Mouse (Mus musculus) bone marrow macrophage, adult 2 months (primary cell): Measurements from ENCODE around the gene Ppp1r8. TPM values are rescaled to one million over a fixed set of nuclear protein-coding genes. Genes with fewer than 3 reads are reported as not detected.
"Not testable (repeated sequence)": the region's sequence is repeated elsewhere in the genome, so short reads cannot be mapped to it uniquely, and the experiment has no call there.

ENCODE experiments used
- H3K27ac ChIP-seq: 2 replicates; pipeline ENCODE4 v1.5.1; 2012; ENCODE audit warnings: low read depth, low read length; ENCODE audit not compliant: insufficient read depth
- H3K4me1 ChIP-seq: 2 replicates; pipeline ENCODE4 v1.6.1; 2012; ENCODE audit warnings: low read length; ENCODE audit not compliant: control insufficient read depth, insufficient read depth
- H3K4me3 ChIP-seq: 2 replicates; pipeline ENCODE4 v1.5.1; 2012; ENCODE audit warnings: mild to moderate bottlenecking, low read length, moderate library complexity; ENCODE audit not compliant: insufficient read depth
- CTCF ChIP-seq: IDR thresholded peaks from 2 replicates; pipeline ENCODE4 v1.5.1; 2012; ENCODE audit warnings: low read depth, mild to moderate bottlenecking, low read length, moderate library complexity
- POLR2A ChIP-seq: IDR thresholded peaks from 2 replicates; pipeline ENCODE4 v1.6.1; 2012; ENCODE audit warnings: mild to moderate bottlenecking, low read depth, low read length, borderline replicate concordance
- polyA plus RNA-seq: library from polyadenylated mRNA; stranded (reverse); fragments of >200 nt; gene quantifications from 2 replicates; pipeline ENCODE4 v1.2.4, GENCODE M21; 2012; ENCODE audit not compliant: missing spikeins, insufficient read depth, insufficient read length

The Ppp1r8 gene
- polyA plus RNA-seq, 1 experiment: 28.5 TPM

DNA sequence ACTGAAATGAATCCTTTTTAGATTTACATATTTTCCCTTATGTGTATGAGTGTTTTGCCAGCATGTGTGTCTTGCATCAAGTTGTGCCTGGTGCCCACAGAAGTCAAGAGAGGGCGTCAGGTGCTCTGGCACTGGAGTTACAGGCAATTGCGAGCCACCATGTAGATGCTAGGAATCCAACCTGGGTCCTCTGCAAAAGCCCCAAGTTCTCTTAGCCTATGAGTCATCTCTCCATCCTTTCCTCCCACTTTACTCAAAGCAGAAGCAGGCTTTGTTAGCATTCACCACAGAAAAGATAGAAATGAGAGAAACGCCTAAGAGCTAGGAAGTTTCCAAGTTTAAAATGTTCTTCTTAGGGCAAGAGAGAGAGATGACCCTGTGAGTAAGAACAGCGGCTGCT is 43.1 kb downstream of the Ppp1r8 start:
- TF ChIP-seq POLR2A: no peak
- TF ChIP-seq CTCF: no peak
- Histone ChIP-seq H3K27ac (peak overlapping the region; percentile 45), H3K4me1 (peaks cover 48% of the 10 kb centered on the region), H3K4me3 (no peak overlapping the region)

DNA sequence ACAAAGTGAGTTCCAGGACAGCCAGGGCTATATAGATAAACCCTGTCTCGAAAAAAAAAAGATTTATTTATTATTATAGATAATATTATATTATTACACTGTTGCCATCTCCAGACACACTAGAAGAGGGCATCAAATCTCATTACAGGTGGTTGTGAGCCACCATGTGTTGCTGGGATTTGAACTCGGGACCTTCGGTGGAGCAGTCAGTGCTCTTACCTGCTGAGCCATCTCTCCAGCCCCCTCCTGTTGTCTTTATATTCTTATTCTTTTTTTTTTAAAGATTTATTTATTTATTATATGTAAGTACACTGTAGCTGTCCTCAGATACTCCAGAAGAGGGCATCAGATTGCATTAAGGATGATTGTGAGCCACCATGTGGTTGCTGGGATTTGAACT is 44.3 kb downstream of the Ppp1r8 start:
- Histone ChIP-seq H3K4me1 (peaks cover 45% of the 10 kb centered on the region), H3K27ac (peak overlapping the region; percentile 80; the same call in 1 of the 2 replicates)
- not testable (repeated sequence) for H3K4me3 ChIP-seq

DNA sequence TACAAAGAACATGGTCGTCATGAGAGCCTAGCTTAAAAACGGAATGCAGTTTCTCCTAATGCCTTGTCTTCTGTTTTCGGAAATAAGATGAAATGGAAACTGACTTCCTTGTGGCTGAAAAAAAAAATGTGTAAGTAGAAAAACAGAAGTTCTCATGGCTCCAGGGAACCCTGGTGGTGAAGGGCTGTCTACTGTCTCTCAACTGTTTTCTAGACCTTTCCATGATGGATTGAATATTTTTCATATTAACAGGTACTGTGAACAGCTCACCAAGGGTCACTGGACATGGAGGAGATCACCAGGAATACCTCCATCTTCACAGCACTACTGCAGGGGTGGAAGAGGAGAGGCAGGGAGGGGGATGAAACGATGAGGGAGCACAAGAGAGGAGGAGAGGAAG is 44.9 kb downstream of the Ppp1r8 start:
- peaks cover 45% of the 10 kb centered on the region for H3K4me1 ChIP-seq
- peak overlapping the region; percentile 83 for H3K27ac ChIP-seq
- H3K4me3 ChIP-seq: no peak overlapping the region
- no peak for TF ChIP-seq POLR2A
- TF ChIP-seq CTCF: no peak

DNA sequence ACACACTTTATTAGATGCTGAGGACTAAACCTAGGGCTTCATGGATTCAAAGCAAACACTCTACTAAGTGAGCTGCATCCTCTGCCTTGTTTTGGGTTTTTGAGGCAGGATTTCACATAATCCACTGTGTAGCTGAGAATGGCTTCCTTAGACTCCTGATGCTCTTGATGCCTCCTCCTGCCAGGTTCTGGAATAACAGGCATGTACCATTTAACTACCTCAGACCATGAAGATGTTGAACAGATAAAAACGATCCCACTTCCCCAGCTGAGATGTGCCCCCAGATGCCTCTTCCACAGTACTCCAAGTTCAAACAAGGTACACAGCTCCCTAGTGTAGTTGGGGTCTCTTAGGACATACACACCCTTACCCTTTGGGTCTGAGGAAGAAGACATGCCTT is 45.5 kb downstream of the Ppp1r8 start:
- Histone ChIP-seq H3K4me3 (no peak overlapping the region), H3K4me1 (peaks cover 41% of the 10 kb centered on the region), H3K27ac (peak overlapping the region; percentile 83)
- TF ChIP-seq POLR2A: no peak
- no peak for TF ChIP-seq CTCF

DNA sequence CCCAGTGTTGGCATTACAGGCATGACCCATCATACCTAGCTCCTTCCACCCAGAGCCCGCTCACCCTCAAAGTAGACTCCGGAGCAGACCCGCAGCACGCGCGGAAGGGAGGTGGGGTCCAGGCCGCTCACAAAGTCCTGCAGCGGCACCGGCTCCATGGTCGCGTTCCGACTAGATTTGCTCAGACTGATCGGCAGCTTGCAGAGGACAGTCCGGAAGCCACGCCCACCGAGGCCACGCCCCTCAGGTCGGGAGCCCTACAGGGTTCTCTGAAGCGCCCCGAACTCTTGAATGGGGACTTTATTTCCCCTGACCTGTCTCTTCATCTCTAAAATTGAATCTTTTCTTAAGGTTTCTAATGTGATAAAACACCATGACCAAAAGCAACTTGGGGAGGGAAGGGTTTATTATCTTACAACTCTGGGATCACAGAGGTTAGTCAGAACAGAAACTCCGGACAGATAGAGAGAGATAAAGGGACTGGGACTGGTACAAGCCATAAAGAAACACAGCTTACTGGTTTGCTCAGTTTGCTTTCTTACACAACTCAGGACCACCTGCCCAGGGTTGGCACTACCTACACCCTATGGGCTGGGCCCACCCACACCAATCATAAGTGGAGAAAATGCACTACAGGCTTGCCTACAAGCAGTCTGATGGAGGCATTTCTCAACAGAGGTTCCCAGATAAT is 46.6 kb downstream of the Ppp1r8 start, which contains the start of gene Themis2:
TSS of gene Themis2 (minus strand) at position 192 of the 691 bp plus-strand sequence.
- H3K27ac ChIP-seq: peak within 1 kb of the TSS; percentile 85
- TF ChIP-seq POLR2A (no peak), CTCF (no peak)

DNA sequence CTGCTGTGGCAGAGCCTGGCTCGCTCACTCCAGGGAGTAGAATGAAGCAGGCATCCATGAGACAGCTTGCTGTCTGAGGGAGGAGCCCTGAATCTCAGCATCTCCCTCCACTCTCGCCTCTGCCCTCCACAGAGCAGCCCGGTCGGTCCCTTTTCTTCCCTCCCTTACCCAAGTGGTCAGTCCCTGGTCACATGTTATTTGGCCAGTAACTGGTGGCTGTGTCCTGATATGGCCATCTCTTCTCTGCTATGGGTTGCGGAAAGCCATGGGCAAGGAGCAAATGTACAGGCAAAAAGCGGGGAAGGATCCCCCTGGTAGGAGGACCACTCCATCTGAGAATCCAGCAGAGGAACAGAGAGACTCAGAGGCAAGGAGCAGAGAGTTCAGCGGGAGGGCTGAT is 47.8 kb downstream of the Ppp1r8 start:
- H3K4me3 ChIP-seq: peak overlapping the region; percentile 96
- H3K27ac ChIP-seq: peak overlapping the region; percentile 85
- peaks cover 25% of the 10 kb centered on the region for H3K4me1 ChIP-seq
- TF ChIP-seq POLR2A (no peak), CTCF (no peak)

More for the DNA sequence above, 46.6 kb downstream of the Ppp1r8 start, which contains the start of gene Themis2:
- peaks cover 32% of the 10 kb centered on the region for H3K4me1 ChIP-seq
- peak within 1 kb of the TSS; percentile 96 for H3K4me3 ChIP-seq

DNA sequence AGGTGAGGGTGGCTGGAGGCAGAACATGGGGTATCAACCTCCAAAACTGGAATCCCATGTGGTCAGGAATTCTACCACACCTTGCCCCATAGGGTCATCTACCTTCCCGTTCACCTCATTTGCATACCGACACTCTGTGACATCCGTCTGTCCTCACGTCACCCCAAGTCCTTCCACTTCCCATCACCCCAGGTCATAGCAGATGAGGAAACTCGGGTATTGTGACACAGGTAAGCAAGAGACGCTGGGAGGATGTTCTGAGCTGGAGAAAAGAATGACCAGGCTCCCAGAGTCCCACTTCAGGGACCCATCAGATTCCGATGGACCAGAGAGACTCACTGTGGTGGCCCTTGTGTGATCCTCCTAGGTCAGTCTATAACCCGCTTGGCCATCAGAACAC is 48.2 kb downstream of the Ppp1r8 start:
- Histone ChIP-seq H3K4me1 (peaks cover 21% of the 10 kb centered on the region), H3K27ac (peak overlapping the region; percentile 85), H3K4me3 (peak overlapping the region; percentile 96)
- TF ChIP-seq POLR2A (no peak), CTCF (no peak)

DNA sequence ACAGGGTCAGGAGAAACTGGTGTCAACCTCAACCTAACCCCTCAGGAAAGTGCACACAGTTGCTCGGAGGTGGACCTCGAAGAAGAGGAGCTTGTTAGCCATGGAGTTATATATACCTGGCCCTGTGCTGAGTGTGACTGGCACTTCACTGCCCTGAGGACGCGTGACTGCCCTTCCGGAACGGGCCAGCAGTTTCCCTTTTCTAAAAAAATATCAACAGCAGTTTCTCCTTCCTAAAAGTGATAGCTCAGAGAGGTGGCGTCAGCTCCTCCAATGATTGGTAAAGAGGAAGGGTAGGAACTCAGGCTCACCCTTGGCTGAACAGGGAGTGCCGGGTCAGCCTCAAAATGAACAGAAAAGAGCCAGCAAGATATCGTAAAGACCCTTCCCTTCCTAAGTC is 48.9 kb downstream of the Ppp1r8 start:
- peak overlapping the region; percentile 85 for H3K27ac ChIP-seq
- H3K4me1 ChIP-seq: peaks cover 19% of the 10 kb centered on the region
- peak overlapping the region; percentile 96 for H3K4me3 ChIP-seq
- TF ChIP-seq POLR2A: no peak
- no peak for TF ChIP-seq CTCF

DNA sequence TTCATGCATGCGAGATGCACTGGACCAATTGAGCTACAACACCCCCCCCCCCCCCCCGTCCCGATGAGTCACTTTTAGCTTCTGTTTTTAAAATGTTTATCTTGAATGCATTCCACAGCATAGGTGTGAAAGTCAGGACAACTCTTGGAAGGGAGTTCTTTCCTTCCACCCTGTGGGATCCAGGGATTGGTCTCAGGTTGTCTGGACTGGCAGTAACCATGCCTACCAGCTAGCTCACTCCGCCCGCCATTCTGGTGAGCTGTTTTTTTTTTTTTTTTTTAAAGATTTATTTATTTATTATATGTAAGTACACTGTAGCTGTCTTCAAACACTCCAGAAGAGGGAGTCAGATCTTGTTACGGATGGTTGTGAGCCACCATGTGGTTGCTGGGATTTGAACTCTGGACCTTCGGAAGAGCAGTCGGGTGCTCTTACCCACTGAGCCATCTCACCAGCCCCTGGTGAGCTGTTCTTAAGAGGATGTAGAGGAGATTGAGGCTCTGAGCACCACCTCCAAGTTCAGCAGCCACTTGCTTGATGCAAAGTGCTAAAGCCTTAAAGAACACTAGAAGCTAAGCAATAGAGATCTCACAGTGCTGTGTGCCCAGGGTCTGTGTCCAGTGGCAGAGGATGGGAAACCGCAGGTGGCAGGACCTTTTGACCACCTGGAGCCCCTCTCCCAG is 49.5 kb downstream of the Ppp1r8 start:
- Histone ChIP-seq H3K4me3 (peak overlapping the region; percentile 96), H3K27ac (peak overlapping the region; percentile 85), H3K4me1 (peaks cover 21% of the 10 kb centered on the region)

DNA sequence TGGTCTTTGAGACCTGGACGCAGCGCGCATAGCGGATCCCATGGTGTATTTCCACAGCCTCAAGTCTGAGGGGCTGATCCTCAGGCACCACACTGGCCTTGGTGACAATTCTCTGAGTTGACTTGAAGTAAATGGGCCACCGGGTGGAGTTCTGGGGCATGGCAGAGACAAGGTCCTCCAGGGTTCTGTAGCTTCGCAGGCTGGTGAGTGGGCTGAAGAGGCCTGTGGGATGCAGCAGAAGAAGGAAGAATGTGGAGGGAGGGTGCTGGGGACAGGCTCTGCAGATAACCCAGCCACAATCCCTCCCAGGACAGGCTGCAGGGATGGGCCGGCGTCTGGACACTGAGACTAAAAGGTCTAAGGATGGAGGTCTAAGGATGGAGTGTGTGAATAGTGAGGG is 53.2 kb downstream of the Ppp1r8 start:
- TF ChIP-seq CTCF (no peak), POLR2A (no peak)
- Histone ChIP-seq H3K4me3 (no peak overlapping the region), H3K27ac (no peak overlapping the region)

More for the DNA sequence above, 53.2 kb downstream of the Ppp1r8 start:
- peaks cover 11% of the 10 kb centered on the region for H3K4me1 ChIP-seq
